Mouse (Mus musculus) embryonic fibroblast, embryonic 13.5 days (primary cell): Measurements from ENCODE around the gene Trrap.

ENCODE experiments used
- CTCF ChIP-seq: IDR thresholded peaks from 2 replicates; pipeline ENCODE4 v1.5.1; 2011; ENCODE audit warnings: mild to moderate bottlenecking, control low read depth, low read length, moderate library complexity, borderline replicate concordance; ENCODE audit not compliant: insufficient read depth
- POLR2A ChIP-seq: IDR thresholded peaks from 2 replicates; pipeline ENCODE4 v1.6.1; 2011; ENCODE audit warnings: low read depth, mild to moderate bottlenecking, control low read depth, low read length, moderate library complexity

DNA sequence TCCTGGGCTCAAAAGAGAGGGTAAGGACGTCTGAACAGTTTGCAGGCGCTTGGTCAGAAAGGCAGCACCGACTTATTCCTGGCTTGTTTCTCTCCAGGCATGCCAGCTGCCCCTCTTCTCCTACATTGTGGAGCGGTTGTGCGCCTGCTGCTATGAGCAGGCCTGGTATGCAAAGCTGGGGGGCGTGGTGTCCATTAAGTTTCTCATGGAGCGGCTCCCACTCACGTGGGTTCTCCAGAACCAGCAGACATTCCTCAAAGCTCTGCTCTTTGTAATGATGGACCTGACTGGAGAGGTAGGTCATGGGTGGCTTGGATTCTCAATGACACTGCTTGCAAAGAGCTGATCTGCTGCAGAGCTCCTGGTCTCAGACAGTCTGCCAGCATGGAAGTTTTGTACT, 35.5 kb downstream of the Trrap start:
- no peak for TF ChIP-seq POLR2A
- TF ChIP-seq CTCF = no peak
